Mouse (Mus musculus) testis, adult 2 months (tissue): ENCODE measurements around the gene Wwtr1.

Experiments used
- CTCF ChIP-seq: fragments of 200-500 bp; IDR thresholded peaks from 2 replicates; pipeline ENCODE4 v1.5.1; 2012; ENCODE audit warnings: low read depth, mild to moderate bottlenecking, inconsistent platforms, low read length, moderate library complexity; ENCODE audit not compliant: control insufficient read depth, insufficient read depth, insufficient replicate concordance
- POLR2A ChIP-seq: fragments of 200-500 bp; IDR thresholded peaks from 2 replicates; pipeline ENCODE4 v1.6.1; 2012; ENCODE audit warnings: low read depth, mild to moderate bottlenecking, inconsistent platforms, low read length, moderate library complexity; ENCODE audit not compliant: control insufficient read depth

GRCm38 (mm10) chr3:57533876-57534275 is 41.8 kb downstream of the Wwtr1 start:
- no peak for TF ChIP-seq CTCF
- no peak for TF ChIP-seq POLR2A
